29 mouse cellular contexts compared by ENCODE assay signal in genomic region chr3:76567346-76567745, GRCm38 (mm10).
DNase-seq lines count a peak whose midpoint lies in the region; ATAC-seq and TF ChIP-seq lines count a peak whose summit lies in the region.
"Had no signal": no experiment of that assay in that cellular context is flagged by ENCODE, and none has a peak within 500 bp of the region (broad histone marks: within the 10 kb centered on the region; RNA-seq: fewer than 3 reads in every experiment).

No protein-coding gene starts in this region.

- no peak overlapping the region for H3K4me2 ChIP-seq in lung, embryonic 14.5 days
- H3K4me2 ChIP-seq: embryonic facial prominence, embryonic 13.5 days; forebrain, embryonic 13.5 days; heart, embryonic 12.5 days; intestine, embryonic 15.5 days; limb, embryonic 13.5 days; liver, embryonic 11.5 days had no signal

- H3K9me3 ChIP-seq in heart, embryonic 10.5 days: no peaks in the 10 kb centered on the region
- no peaks in the 10 kb centered on the region for H3K9me3 ChIP-seq in lung, embryonic 14.5 days (ENCODE audit: low read depth, low read length)
- no peaks in the 10 kb centered on the region for H3K9me3 ChIP-seq in MEL (replicated peaks; ENCODE audit: insufficient read depth, low read length)
- H3K9me3 ChIP-seq: embryonic facial prominence, embryonic 13.5 days; forebrain, embryonic 13.5 days; heart, embryonic 12.5 days; intestine, embryonic 15.5 days; limb, embryonic 13.5 days; megakaryocyte, embryonic 14.5 days had no signal

- H3K79me2 ChIP-seq in heart, adult 2 months (replicated peaks; ENCODE audit: control insufficient read depth, insufficient read depth, low read length): no peaks in the 10 kb centered on the region
- no peaks in the 10 kb centered on the region for H3K79me2 ChIP-seq in MEL (ENCODE audit: control insufficient read depth, insufficient read depth, low read length, poor library complexity)

- no peak for DNase-seq in heart, adult 2 months
- no peak for DNase-seq in heart, embryonic 10.5 days (ENCODE audit: low spot score)
- peak; percentile 47 for DNase-seq in lung, embryonic 14.5 days
- no peak for DNase-seq in lung, postnatal 25 days (ENCODE audit: low spot score)
- peak; percentile 3 for DNase-seq in 416B (ENCODE audit: low read depth)
- no peak for DNase-seq in MEL (ENCODE audit: low read depth, low spot score)
- DNase-seq in Muller cell, postnatal 12 days (ENCODE audit: inconsistent ontology term): no peak
- DNase-seq in ovary, postnatal 36 days (ENCODE audit: low spot score): no peak
- DNase-seq: adrenal gland, postnatal 25 days; cerebellum, adult 8-10 months; cerebellum, postnatal 36 days; gastrocnemius, postnatal 25 days; heart, adult 11 months; heart, postnatal 4 days; kidney, adult 2 months; layer of hippocampus, adult 9-11 months; lung, postnatal 4 days; retina, postnatal 1 day; right cerebral cortex, postnatal 14 days had no signal

- H3K4me1 ChIP-seq in heart, adult 2 months (ENCODE audit: control insufficient read depth, insufficient read depth, low read length): no peaks in the 10 kb centered on the region
- H3K4me1 ChIP-seq in heart, embryonic 10.5 days: no peaks in the 10 kb centered on the region
- no peaks in the 10 kb centered on the region for H3K4me1 ChIP-seq in lung, embryonic 14.5 days (ENCODE audit: insufficient read depth)
- H3K4me1 ChIP-seq in MEL (ENCODE audit: control insufficient read depth in 1 of 2, insufficient read depth in 2 of 2, low read length in 2 of 2): no peaks in the 10 kb centered on the region
- H3K4me1 ChIP-seq: embryonic facial prominence, embryonic 13.5 days; forebrain, embryonic 13.5 days; heart, embryonic 12.5 days; intestine, embryonic 15.5 days; limb, embryonic 13.5 days; megakaryocyte, embryonic 14.5 days had no signal

- no peak overlapping the region for H3K27ac ChIP-seq in heart, adult 2 months
- no peak overlapping the region for H3K27ac ChIP-seq in heart, embryonic 10.5 days
- H3K27ac ChIP-seq in lung, embryonic 14.5 days (ENCODE audit: low read depth): no peak overlapping the region
- no peak overlapping the region for H3K27ac ChIP-seq in MEL (ENCODE audit: control insufficient read depth, low read depth, low read length)
- H3K27ac ChIP-seq: embryonic facial prominence, embryonic 13.5 days; forebrain, embryonic 13.5 days; intestine, embryonic 15.5 days; kidney, postnatal 0 days; limb, embryonic 13.5 days had no signal

- no peak for ATAC-seq in lung, embryonic 14.5 days (ENCODE audit: insufficient read depth)
- ATAC-seq: hindbrain, embryonic 16.5 days; intestine, embryonic 15.5 days had no signal

- peak; percentile 30 for TF ChIP-seq CTCF in heart, adult 2 months (IDR thresholded peaks at IDR 0.05)
- TF ChIP-seq CTCF in lung, embryonic 14.5 days (IDR thresholded peaks at IDR 0.05; ENCODE audit: low read depth): no peak
- TF ChIP-seq CTCF in MEL (IDR thresholded peaks at IDR 0.05 in 2 of 3, conservative IDR thresholded peaks at IDR 0.05 in 1 of 3; ENCODE audit: control insufficient read depth in 1 of 3, insufficient read depth in 1 of 3, low read depth in 2 of 3, low read length in 3 of 3, poor library complexity in 1 of 3, severe bottlenecking in 1 of 3): peak in 1 of 3 experiments; percentile 3; a peak in 1 of 6 replicates

- H3K9ac ChIP-seq in heart, adult 2 months (ENCODE audit: low read depth, low read length): no peak overlapping the region
- no peak overlapping the region for H3K9ac ChIP-seq in lung, embryonic 14.5 days
- H3K9ac ChIP-seq in MEL (ENCODE audit: control insufficient read depth, low read depth, low read length, poor library complexity, severe bottlenecking): no peak overlapping the region
- H3K9ac ChIP-seq: embryonic facial prominence, embryonic 13.5 days; forebrain, embryonic 13.5 days; heart, embryonic 12.5 days; intestine, embryonic 15.5 days; limb, embryonic 13.5 days had no signal

- TF ChIP-seq RAD21 in MEL (IDR thresholded peaks at IDR 0.05; ENCODE audit: low read depth, low read length): peak; percentile 15

- intact Hi-C loops in heart, adult 2 months (cut with DNase I): no loop called here

- TF ChIP-seq POLR2A in heart, adult 2 months (IDR thresholded peaks at IDR 0.05; ENCODE audit: insufficient read depth, low read depth, low read length): no peak
- no peak for TF ChIP-seq POLR2A in MEL (IDR thresholded peaks at IDR 0.05; ENCODE audit: control insufficient read depth in 1 of 2, insufficient read depth in 1 of 2, low read depth in 1 of 2, low read length in 2 of 2, poor library complexity in 1 of 2)

- H3K4me3 ChIP-seq in heart, adult 2 months: no peak overlapping the region
- no peak overlapping the region for H3K4me3 ChIP-seq in heart, embryonic 10.5 days
- no peak overlapping the region for H3K4me3 ChIP-seq in lung, embryonic 14.5 days (ENCODE audit: low read depth, low read length)
- H3K4me3 ChIP-seq in MEL (ENCODE audit: control insufficient read depth in 1 of 2, insufficient read depth in 1 of 2, low read depth in 2 of 2, low read length in 2 of 2): no peak overlapping the region
- H3K4me3 ChIP-seq: embryonic facial prominence, embryonic 13.5 days; erythroblast, embryonic 14.5 days; forebrain, embryonic 13.5 days; heart, embryonic 12.5 days; intestine, embryonic 15.5 days; limb, embryonic 13.5 days; megakaryocyte, embryonic 14.5 days had no signal

- H3K27me3 ChIP-seq in heart, adult 2 months (ENCODE audit: control insufficient read depth, insufficient read depth, low read length): no peaks in the 10 kb centered on the region
- H3K27me3 ChIP-seq in heart, embryonic 10.5 days (ENCODE audit: insufficient read depth, poor library complexity, severe bottlenecking): no peaks in the 10 kb centered on the region
- H3K27me3 ChIP-seq in lung, embryonic 14.5 days (ENCODE audit: insufficient read depth, low read length): no peaks in the 10 kb centered on the region
- H3K27me3 ChIP-seq in MEL (ENCODE audit: control insufficient read depth in 1 of 2, insufficient read depth in 2 of 2, low read length in 2 of 2): no peaks in the 10 kb centered on the region
- H3K27me3 ChIP-seq: embryonic facial prominence, embryonic 13.5 days; forebrain, embryonic 13.5 days; heart, embryonic 12.5 days; intestine, embryonic 15.5 days; limb, embryonic 13.5 days; megakaryocyte, embryonic 14.5 days had no signal

- H3K36me3 ChIP-seq in heart, adult 2 months (ENCODE audit: control insufficient read depth, insufficient read depth, low read length): no peaks in the 10 kb centered on the region
- no peaks in the 10 kb centered on the region for H3K36me3 ChIP-seq in heart, embryonic 10.5 days
- no peaks in the 10 kb centered on the region for H3K36me3 ChIP-seq in lung, embryonic 14.5 days (ENCODE audit: insufficient read depth)
- no peaks in the 10 kb centered on the region for H3K36me3 ChIP-seq in MEL (ENCODE audit: control insufficient read depth in 1 of 2, insufficient read depth in 2 of 2, low read length in 2 of 2)
- H3K36me3 ChIP-seq: embryonic facial prominence, embryonic 13.5 days; heart, embryonic 12.5 days; intestine, embryonic 15.5 days; limb, embryonic 13.5 days had no signal

- no peak for TF ChIP-seq EP300 in heart, adult 2 months (IDR thresholded peaks at IDR 0.05; ENCODE audit: insufficient read depth, low read depth, low read length)
- TF ChIP-seq EP300 in MEL (IDR thresholded peaks at IDR 0.05; ENCODE audit: low read depth in 1 of 2, low read length in 2 of 2): no peak

TF ChIP-seq in MEL, 35 proteins besides CTCF, POLR2A, EP300 and RAD21:
- TF ChIP-seq SMC3 (IDR thresholded peaks at IDR 0.05; ENCODE audit: low read depth, low read length): peak; percentile 24; the same call in 1 of the 2 replicates
- no peak for TF ChIP-seq GATA1 (IDR thresholded peaks at IDR 0.05; ENCODE audit: low read depth, low read length)

Comparison
In these comparisons a context has a peak if more than half of its experiments do, and no peak if none do; other contexts are left out.
1. DNase-seq: peak in lung, embryonic 14.5 days (single experiment) and 416B (single experiment); none in heart, adult 2 months (0 of 2), heart, embryonic 10.5 days (single experiment), lung, postnatal 25 days (single experiment), MEL (single experiment), Muller cell, postnatal 12 days (single experiment) and ovary, postnatal 36 days (single experiment).